Mouse (Mus musculus) small intestine, adult 2 months (tissue): ENCODE data around the gene Hist2h2ab.
A peak's percentile ranks its signal among the peaks of the same experiment; 100 is the strongest.

Source experiments
- CTCF ChIP-seq: fragments of 200-500 bp; IDR thresholded peaks from 2 replicates; pipeline ENCODE4 v1.5.1; 2012; ENCODE audit warnings: low read depth, mild to moderate bottlenecking, control low read depth, inconsistent platforms, low read length, moderate library complexity, mixed read lengths; ENCODE audit not compliant: insufficient replicate concordance, insufficient read length; ENCODE audit errors: extremely low read depth
- POLR2A ChIP-seq: fragments of 200-500 bp; IDR thresholded peaks from 2 replicates; pipeline ENCODE4 v1.6.1; 2012; ENCODE audit warnings: low read depth, mild to moderate bottlenecking, control low read depth, inconsistent platforms, low read length, moderate library complexity

DNA sequence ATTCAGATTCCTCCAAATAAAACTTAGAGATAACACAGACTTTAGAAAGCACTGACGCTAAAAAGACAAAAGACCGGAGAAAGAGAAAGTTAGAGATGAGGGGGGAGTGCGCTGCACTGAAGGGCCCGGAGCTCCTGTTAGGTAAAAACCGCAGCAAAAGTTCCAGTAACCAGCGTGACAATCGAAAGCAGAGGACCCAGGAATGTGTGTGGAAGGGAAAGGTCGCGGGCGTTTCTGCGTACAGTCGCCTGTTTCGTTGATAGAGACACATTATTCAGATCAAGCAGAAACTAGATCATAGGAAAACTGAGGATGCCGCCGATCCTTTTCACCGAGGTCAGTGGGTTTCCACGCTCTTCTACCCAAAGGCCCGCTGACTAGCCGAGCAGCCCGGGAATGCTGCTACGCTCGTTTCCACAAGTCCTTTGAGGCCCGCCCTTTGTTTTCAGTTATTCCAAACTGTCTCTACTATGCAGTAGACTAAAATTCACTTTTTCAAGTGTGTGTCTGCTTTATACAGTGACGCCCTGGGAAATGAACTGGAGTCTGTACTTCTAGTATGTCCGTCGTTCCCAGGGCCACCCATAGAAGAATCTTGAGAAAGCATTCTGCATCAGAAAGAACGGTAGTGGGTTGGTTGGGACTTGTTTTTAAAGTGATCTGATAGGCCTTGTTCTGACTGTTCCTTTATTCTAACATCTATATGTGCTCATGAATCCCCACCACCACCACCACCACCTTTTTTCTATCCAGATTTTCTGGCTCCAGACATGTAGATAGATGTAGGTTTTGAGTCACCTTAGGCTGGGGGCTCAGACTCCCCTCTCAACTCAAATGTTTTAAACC lies 44.1 kb downstream of the Hist2h2ab start:
- TF ChIP-seq CTCF = peak; percentile 29; the same call in 1 of the 2 replicates
- TF ChIP-seq POLR2A = no peak; the same call in 1 of the 2 replicates
